Mouse (Mus musculus) forebrain, embryonic 11.5 days (tissue): Measurements from ENCODE around the gene Pkm. TPM values are rescaled to one million over a fixed set of nuclear protein-coding genes. Genes with fewer than 3 reads are reported as not detected.

Experiments used
- ATAC-seq: fragments of 200-750 bp; cut with Nextera tagmentation; replicated peaks from 2 replicates; pipeline ENCODE4 v1.8.0; 2017; ENCODE audit warnings: moderate TSS enrichment; ENCODE audit not compliant: low FRiP score
- DNase-seq: peaks from one replicate; pipeline ENCODE4 v3.0.0-alpha.2; 2017; ENCODE audit warnings: low spot score
- H3K27ac ChIP-seq: fragments of 300-500 bp; sonication (generic); 2 replicates; pipeline ENCODE4 v1.5.1; 2014; ENCODE audit warnings: low read depth, low read length
- H3K27me3 ChIP-seq: fragments of 300-500 bp; sonication (generic); 2 replicates; pipeline ENCODE4 v1.6.1; 2014; ENCODE audit warnings: mild to moderate bottlenecking, low read length, mixed read lengths; ENCODE audit not compliant: control insufficient read depth, insufficient read depth
- H3K36me3 ChIP-seq: fragments of 300-500 bp; sonication (generic); 2 replicates; pipeline ENCODE4 v1.6.1; 2014; ENCODE audit warnings: mild to moderate bottlenecking, low read length, moderate library complexity, mixed read lengths; ENCODE audit not compliant: control insufficient read depth, insufficient read depth
- H3K4me1 ChIP-seq: fragments of 300-500 bp; sonication (generic); replicated peaks from 2 replicates; pipeline ENCODE4 v1.6.1; 2014; ENCODE audit warnings: low read length, mixed read lengths; ENCODE audit not compliant: control insufficient read depth, insufficient read depth
- H3K4me2 ChIP-seq: fragments of 300-500 bp; sonication (generic); 2 replicates; pipeline ENCODE4 v1.6.1; 2014; ENCODE audit warnings: low read depth, mild to moderate bottlenecking, low read length, moderate library complexity, mixed read lengths; ENCODE audit not compliant: severe bottlenecking
- H3K4me3 ChIP-seq: fragments of 300-500 bp; sonication (generic); 2 replicates; pipeline ENCODE4 v1.5.1; 2014; ENCODE audit warnings: low read depth, low read length
- H3K9ac ChIP-seq: fragments of 300-500 bp; sonication (generic); 2 replicates; pipeline ENCODE4 v1.6.1; 2014; ENCODE audit warnings: low read length
- H3K9me3 ChIP-seq: fragments of 300-500 bp; sonication (generic); 2 replicates; pipeline ENCODE4 v1.6.1; 2016; ENCODE audit warnings: low read length, mixed read lengths; ENCODE audit not compliant: control insufficient read depth
- WGBS: fragments of 180-500 bp; shearing (Covaris S2); extraction: QIAGEN DNeasy Blood & Tissue Kit; methylation state at CpG from one replicate; pipeline ENCODE4 v1.1.7; 2014; 5-methylcytosine and 5-hydroxymethylcytosine counted together
- polyA plus RNA-seq: library from polyadenylated mRNA; unstranded; fragments of >200 nt; fragmentation: Nextera tagmentation; extraction: Ambion mirVana; gene quantifications from 2 replicates; pipeline ENCODE4 v1.2.1, GENCODE M21; 2014

Pkm gene
- polyA plus RNA-seq, 1 experiment from 2014 or later = 2,195 TPM

- no peak overlapping the region for H3K9ac ChIP-seq
- no peak overlapping the region for H3K4me3 ChIP-seq
- H3K4me2 ChIP-seq = 0 out of 2 replicates have a peak overlapping the region, but pooled peaks have one; percentile 15
- 71% methylated on average over 6 of the region's 6 CpGs for whole genome bisulfite sequencing
- no peaks in the 10 kb centered on the region for H3K9me3 ChIP-seq
- no peak for DNase-seq
- no peak overlapping the region for H3K27ac ChIP-seq
- ATAC-seq = no peak
- no peaks in the 10 kb centered on the region for H3K27me3 ChIP-seq
- peaks cover 20% of the 10 kb centered on the region; the same call in 1 of the 2 replicates for H3K4me1 ChIP-seq
- H3K36me3 ChIP-seq = peaks cover 20% of the 10 kb centered on the region
Measured at GRCm38 (mm10) chr9:59661298-59661975, 5.3 kb downstream of the Pkm start.

DNA sequence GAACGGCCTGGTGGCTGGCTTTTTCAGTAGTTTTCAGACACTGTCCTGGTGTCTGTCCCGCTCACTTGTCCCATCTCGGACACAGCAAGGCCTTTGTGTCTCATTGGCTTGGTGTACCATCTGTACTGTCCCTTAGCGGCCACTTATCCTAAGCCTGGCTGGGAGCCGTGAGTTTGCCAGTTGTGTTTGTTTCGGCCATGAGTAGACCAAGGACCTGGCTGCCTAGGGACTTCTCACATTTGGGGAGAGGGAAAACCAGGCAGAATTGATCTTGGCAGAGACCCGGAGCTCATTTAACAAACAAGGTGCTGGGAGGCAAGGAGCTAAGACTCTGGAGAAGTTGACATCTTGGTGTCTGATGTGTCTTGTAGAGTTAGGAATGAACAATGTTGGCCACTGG lies 7.1 kb downstream of the Pkm start:
- Histone ChIP-seq H3K9me3 (no peaks in the 10 kb centered on the region), H3K9ac (no peak overlapping the region), H3K27me3 (no peaks in the 10 kb centered on the region), H3K4me3 (no peak overlapping the region), H3K4me2 (no peak overlapping the region), H3K4me1 (peaks cover 20% of the 10 kb centered on the region; the same call in 1 of the 2 replicates), H3K27ac (no peak overlapping the region), H3K36me3 (peaks cover 32% of the 10 kb centered on the region)
- WGBS = 85% methylated on average over 7 of the region's 7 CpGs
- ATAC-seq = no peak
- no peak for DNase-seq

GRCm38 (mm10) chr9:59663957-59664356 lies 7.8 kb downstream of the Pkm start:
- H3K27ac ChIP-seq = no peak overlapping the region
- no peak overlapping the region for H3K4me3 ChIP-seq
- no peak for ATAC-seq
- H3K4me1 ChIP-seq = peaks cover 18% of the 10 kb centered on the region; the same call in 1 of the 2 replicates
- H3K9ac ChIP-seq = no peak overlapping the region
- WGBS = 55% methylated on average over 3 of the region's 3 CpGs
- DNase-seq = no peak
- H3K4me2 ChIP-seq = no peak overlapping the region
- no peaks in the 10 kb centered on the region for H3K9me3 ChIP-seq
- H3K36me3 ChIP-seq = peaks cover 36% of the 10 kb centered on the region
- no peaks in the 10 kb centered on the region for H3K27me3 ChIP-seq

- 82% methylated on average over 4 of the region's 4 CpGs for WGBS
- H3K27ac ChIP-seq = no peak overlapping the region
- peaks cover 38% of the 10 kb centered on the region for H3K36me3 ChIP-seq
- ATAC-seq = no peak
- peaks cover 18% of the 10 kb centered on the region; the same call in 1 of the 2 replicates for H3K4me1 ChIP-seq
- no peak overlapping the region for H3K9ac ChIP-seq
- H3K9me3 ChIP-seq = no peaks in the 10 kb centered on the region
- H3K4me2 ChIP-seq = no peak overlapping the region
- H3K4me3 ChIP-seq = no peak overlapping the region
- H3K27me3 ChIP-seq = no peaks in the 10 kb centered on the region
- no peak for DNase-seq
Measured at GRCm38 (mm10) chr9:59664664-59665256, 8.6 kb downstream of the Pkm start.

GRCm38 (mm10) chr9:59666016-59666415 lies 9.8 kb downstream of the Pkm start:
- H3K9ac ChIP-seq = no peak overlapping the region
- DNase-seq (no peak), ATAC-seq (no peak)
- no peak overlapping the region for H3K4me3 ChIP-seq
- WGBS = 81% methylated on average over 8 of the region's 8 CpGs
- peaks cover 12% of the 10 kb centered on the region; the same call in 1 of the 2 replicates for H3K4me1 ChIP-seq
- H3K27me3 ChIP-seq = no peaks in the 10 kb centered on the region
- H3K36me3 ChIP-seq = peaks cover 46% of the 10 kb centered on the region
- H3K27ac ChIP-seq = no peak overlapping the region
- no peaks in the 10 kb centered on the region for H3K9me3 ChIP-seq
- no peak overlapping the region for H3K4me2 ChIP-seq

GRCm38 (mm10) chr9:59666813-59667212 lies 10.6 kb downstream of the Pkm start:
- H3K27ac ChIP-seq = no peak overlapping the region
- H3K9me3 ChIP-seq = no peaks in the 10 kb centered on the region
- no peak overlapping the region for H3K9ac ChIP-seq
- DNase-seq (no peak), ATAC-seq (no peak)
- no peaks in the 10 kb centered on the region for H3K27me3 ChIP-seq
- H3K4me2 ChIP-seq = no peak overlapping the region
- no peak overlapping the region for H3K4me3 ChIP-seq
- H3K36me3 ChIP-seq = peaks cover 47% of the 10 kb centered on the region
- 95% methylated on average over 1 of the region's 1 CpGs for WGBS
- peaks cover 4% of the 10 kb centered on the region; the same call in 1 of the 2 replicates for H3K4me1 ChIP-seq

DNA sequence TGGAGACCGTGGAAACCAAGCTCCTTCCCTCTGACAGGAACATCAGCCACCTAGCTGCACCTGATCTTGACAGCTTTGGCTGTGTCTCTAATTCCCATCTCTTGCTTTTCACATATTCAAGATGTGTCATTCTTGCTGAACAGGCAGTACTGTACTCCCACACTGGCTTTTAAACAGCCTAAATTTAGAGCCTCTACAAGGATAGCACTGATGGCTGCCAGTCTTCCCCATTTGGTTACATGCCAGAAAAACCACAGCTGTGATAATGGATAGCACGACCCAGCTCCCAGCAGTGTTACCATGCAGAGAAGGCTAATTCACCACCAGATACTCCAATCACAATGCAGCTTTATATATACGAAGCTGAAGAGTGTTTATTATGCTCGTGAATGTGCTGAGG lies 11.1 kb downstream of the Pkm start:
- Histone ChIP-seq H3K4me3 (no peak overlapping the region), H3K9me3 (no peaks in the 10 kb centered on the region), H3K27me3 (no peaks in the 10 kb centered on the region), H3K4me2 (no peak overlapping the region), H3K36me3 (peaks cover 47% of the 10 kb centered on the region), H3K27ac (no peak overlapping the region), H3K4me1 (peaks cover 3% of the 10 kb centered on the region; the same call in 1 of the 2 replicates), H3K9ac (no peak overlapping the region)
- ATAC-seq = no peak
- DNase-seq = no peak
- 86% methylated on average over 4 of the region's 4 CpGs for WGBS

DNA sequence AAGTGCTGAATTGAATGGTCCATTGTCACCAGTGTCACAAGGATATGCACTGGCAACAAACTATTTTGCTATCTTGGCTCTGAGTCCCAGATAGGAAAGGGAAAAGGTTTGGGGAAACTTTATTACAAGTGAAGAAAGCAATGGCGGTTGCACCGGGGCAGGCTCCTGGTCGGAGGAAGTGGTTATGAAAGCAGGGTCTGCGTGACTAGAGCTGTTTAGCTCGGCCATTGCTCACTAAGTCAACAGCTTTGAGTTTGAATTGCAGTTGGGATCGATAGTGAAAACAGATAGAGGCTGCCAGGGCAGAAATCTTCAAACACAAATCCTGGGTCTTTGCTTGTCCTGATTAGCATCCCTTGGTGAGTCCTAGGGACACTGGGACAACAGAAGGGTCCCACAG lies 11.7 kb downstream of the Pkm start:
- Histone ChIP-seq H3K4me2 (no peak overlapping the region), H3K27me3 (no peaks in the 10 kb centered on the region), H3K9ac (no peak overlapping the region), H3K36me3 (peaks cover 48% of the 10 kb centered on the region), H3K4me1 (peaks cover 3% of the 10 kb centered on the region; the same call in 1 of the 2 replicates), H3K27ac (no peak overlapping the region), H3K9me3 (no peaks in the 10 kb centered on the region), H3K4me3 (no peak overlapping the region)
- ATAC-seq (no peak), DNase-seq (no peak)
- 92% methylated on average over 6 of the region's 6 CpGs for WGBS

DNA sequence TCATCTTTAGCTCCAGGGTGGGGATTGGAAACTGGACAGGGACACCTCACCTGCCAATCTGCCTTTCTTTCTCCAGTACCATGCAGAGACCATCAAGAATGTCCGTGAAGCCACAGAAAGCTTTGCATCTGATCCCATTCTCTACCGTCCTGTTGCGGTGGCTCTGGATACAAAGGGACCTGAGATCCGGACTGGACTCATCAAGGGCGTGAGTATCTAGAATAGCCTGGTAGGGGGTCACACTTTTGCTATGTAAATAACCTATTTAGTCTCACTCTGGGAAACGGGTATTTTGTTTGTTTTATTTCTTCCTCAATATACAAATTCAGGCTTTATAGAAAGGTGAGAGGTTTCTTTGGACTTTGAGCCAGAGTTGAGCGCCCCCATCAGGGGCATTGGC lies 12.3 kb downstream of the Pkm start:
- Histone ChIP-seq H3K4me1 (no peaks in the 10 kb centered on the region), H3K9me3 (no peaks in the 10 kb centered on the region), H3K27ac (no peak overlapping the region), H3K4me3 (no peak overlapping the region), H3K4me2 (no peak overlapping the region), H3K36me3 (peaks cover 48% of the 10 kb centered on the region), H3K27me3 (no peaks in the 10 kb centered on the region), H3K9ac (no peak overlapping the region)
- no peak for DNase-seq
- ATAC-seq = no peak
- 70% methylated on average over 7 of the region's 7 CpGs for whole genome bisulfite sequencing
